Mouse (Mus musculus): ENCODE data around the gene Rab6b. TPM values are rescaled to one million over a fixed set of nuclear protein-coding genes. Genes with fewer than 3 reads are reported as not detected.

The Rab6b gene
- polyA plus RNA-seq, 1 experiment from 2014 or later = 2.1 TPM

DNA sequence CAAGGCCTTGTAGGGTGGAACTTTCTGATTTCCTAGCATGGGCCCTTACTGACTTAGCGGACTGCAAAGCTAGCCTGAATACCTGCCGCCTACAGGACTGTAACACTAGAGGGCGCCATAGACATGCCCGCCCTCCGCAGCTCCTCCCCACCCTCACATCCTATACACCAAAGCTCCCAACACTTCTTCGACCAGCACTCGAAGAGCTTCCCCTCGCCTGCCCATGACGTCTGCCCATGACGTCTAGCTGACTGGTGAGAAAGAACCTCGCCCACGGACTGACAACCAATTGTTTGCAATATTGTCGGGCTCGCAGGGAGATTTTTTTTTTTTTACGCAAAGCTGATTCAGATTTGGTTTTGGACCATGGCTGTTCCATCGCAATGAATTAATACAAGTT is 96.3 kb downstream of the Rab6b start:
- peak overlapping the region; percentile 28; the same call in 1 of the 2 replicates for H3K4me3 ChIP-seq
- no peaks in the 10 kb centered on the region for H3K9me3 ChIP-seq (replicated peaks)
- 11% methylated on average over 16 of the region's 16 CpGs for WGBS
- no peaks in the 10 kb centered on the region for H3K27me3 ChIP-seq (ENCODE audit: low read depth, poor library complexity, severe bottlenecking)
- DNase-seq (ENCODE audit: low spot score) = peak; percentile 77
- no peak overlapping the region for H3K27ac ChIP-seq
- no peaks in the 10 kb centered on the region for H3K4me1 ChIP-seq
- H3K36me3 ChIP-seq = no peaks in the 10 kb centered on the region

GRCm38 (mm10) chr9:103208802-103209423 is 97.3 kb downstream of the Rab6b start:
- no peak overlapping the region for H3K27ac ChIP-seq
- H3K9me3 ChIP-seq (replicated peaks) = no peaks in the 10 kb centered on the region
- 62% methylated on average over 6 of the region's 6 CpGs for WGBS
- H3K4me3 ChIP-seq = no peak overlapping the region
- no peaks in the 10 kb centered on the region for H3K27me3 ChIP-seq (ENCODE audit: low read depth, poor library complexity, severe bottlenecking)
- DNase-seq (ENCODE audit: low spot score) = no peak
- H3K4me1 ChIP-seq = no peaks in the 10 kb centered on the region
- H3K36me3 ChIP-seq = no peaks in the 10 kb centered on the region

DNA sequence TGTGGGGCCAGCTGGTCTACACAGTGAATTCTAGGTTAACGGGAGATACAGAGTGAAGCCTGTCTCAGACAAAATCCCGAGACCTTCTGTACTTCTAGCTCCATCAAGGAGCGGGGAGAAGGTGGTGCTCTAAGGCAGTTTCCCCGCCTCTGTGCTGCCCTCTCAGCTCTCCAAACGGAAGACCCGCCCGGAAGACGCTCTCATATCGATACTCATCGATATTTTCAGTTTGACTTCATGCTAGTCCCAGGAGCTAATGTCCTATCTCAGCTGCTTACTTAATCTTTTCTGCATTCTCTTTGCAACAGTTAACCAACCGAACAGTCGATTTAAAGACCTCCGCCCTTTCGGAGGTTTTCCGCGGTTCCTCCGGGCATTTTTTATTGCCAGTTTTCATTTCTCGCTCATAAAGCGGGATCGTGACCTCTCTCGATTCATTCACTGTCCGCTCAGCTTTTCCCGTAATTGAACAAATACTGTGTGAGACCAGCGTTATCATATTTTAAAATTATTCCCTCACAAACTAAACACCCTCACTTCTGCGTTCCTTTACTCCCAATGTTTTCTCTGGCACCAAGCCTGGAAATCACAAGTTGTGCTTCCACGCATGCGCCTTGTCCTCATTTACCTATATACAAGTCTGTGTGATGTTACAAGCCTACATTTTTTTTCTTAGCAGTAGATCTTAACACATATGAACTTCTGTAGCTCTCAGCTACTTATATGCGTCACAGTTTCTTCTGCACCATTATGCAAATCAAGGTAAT is 101.2 kb downstream of the Rab6b start:
- 84% methylated on average over 28 of the region's 28 CpGs for WGBS
- no peaks in the 10 kb centered on the region for H3K4me1 ChIP-seq
- no peak for DNase-seq (ENCODE audit: low spot score)
- peak overlapping the region; percentile 16; the same call in 1 of the 2 replicates for H3K4me3 ChIP-seq
- no peaks in the 10 kb centered on the region for H3K36me3 ChIP-seq
- 0 out of 2 replicates have a peak, but pooled peaks cover 5% of the 10 kb centered on the region for H3K27me3 ChIP-seq (ENCODE audit: low read depth, poor library complexity, severe bottlenecking)
- H3K27ac ChIP-seq = no peak overlapping the region
- no peaks in the 10 kb centered on the region for H3K9me3 ChIP-seq (replicated peaks)

GRCm38 (mm10) chr9:103213631-103214030 is 102.0 kb downstream of the Rab6b start:
- no peak overlapping the region for H3K4me3 ChIP-seq
- H3K9me3 ChIP-seq (replicated peaks) = no peaks in the 10 kb centered on the region
- DNase-seq (ENCODE audit: low spot score) = no peak
- no peaks in the 10 kb centered on the region for H3K36me3 ChIP-seq
- 0 out of 2 replicates have a peak, but pooled peaks cover 5% of the 10 kb centered on the region for H3K27me3 ChIP-seq (ENCODE audit: low read depth, poor library complexity, severe bottlenecking)
- no peaks in the 10 kb centered on the region for H3K4me1 ChIP-seq
- H3K27ac ChIP-seq = no peak overlapping the region
- 84% methylated on average over 2 of the region's 2 CpGs for WGBS

GRCm38 (mm10) chr9:103214281-103214680 is 102.7 kb downstream of the Rab6b start:
- DNase-seq (ENCODE audit: low spot score) = no peak

GRCm38 (mm10) chr9:103224721-103225120 is 113.1 kb downstream of the Rab6b start:
- no peak overlapping the region for H3K27ac ChIP-seq
- 92% methylated on average over 7 of the region's 7 CpGs for WGBS

More at GRCm38 (mm10) chr9:103214281-103214680, 102.7 kb downstream of the Rab6b start:
- H3K36me3 ChIP-seq = no peaks in the 10 kb centered on the region
- H3K4me1 ChIP-seq = no peaks in the 10 kb centered on the region
- no peak overlapping the region for H3K4me3 ChIP-seq
- WGBS = 83% methylated on average over 6 of the region's 6 CpGs
- no peaks in the 10 kb centered on the region for H3K9me3 ChIP-seq (replicated peaks)
- H3K27ac ChIP-seq = no peak overlapping the region
- 0 out of 2 replicates have a peak, but pooled peaks cover 5% of the 10 kb centered on the region for H3K27me3 ChIP-seq (ENCODE audit: low read depth, poor library complexity, severe bottlenecking)

GRCm38 (mm10) chr9:103225464-103225863 is 113.9 kb downstream of the Rab6b start:
- no peak overlapping the region for H3K27ac ChIP-seq
- WGBS = 66% methylated on average over 3 of the region's 3 CpGs
- peaks cover 6% of the 10 kb centered on the region for H3K4me1 ChIP-seq
- no peaks in the 10 kb centered on the region for H3K36me3 ChIP-seq
- no peaks in the 10 kb centered on the region for H3K9me3 ChIP-seq (replicated peaks)
- H3K4me3 ChIP-seq = no peak overlapping the region
- DNase-seq (ENCODE audit: low spot score) = no peak
- H3K27me3 ChIP-seq (ENCODE audit: low read depth, poor library complexity, severe bottlenecking) = no peaks in the 10 kb centered on the region

More at GRCm38 (mm10) chr9:103224721-103225120, 113.1 kb downstream of the Rab6b start:
- H3K9me3 ChIP-seq (replicated peaks) = no peaks in the 10 kb centered on the region
- H3K27me3 ChIP-seq (ENCODE audit: low read depth, poor library complexity, severe bottlenecking) = no peaks in the 10 kb centered on the region
- no peak for DNase-seq (ENCODE audit: low spot score)
- H3K36me3 ChIP-seq = no peaks in the 10 kb centered on the region
- H3K4me1 ChIP-seq = no peaks in the 10 kb centered on the region
- H3K4me3 ChIP-seq = no peak overlapping the region

GRCm38 (mm10) chr9:103226806-103227205 is 115.2 kb downstream of the Rab6b start:
- WGBS = 94% methylated on average over 15 of the region's 15 CpGs
- H3K4me3 ChIP-seq = no peak overlapping the region
- H3K4me1 ChIP-seq = peaks cover 9% of the 10 kb centered on the region
- DNase-seq (ENCODE audit: low spot score) = no peak
- no peak overlapping the region for H3K27ac ChIP-seq
- H3K27me3 ChIP-seq (ENCODE audit: low read depth, poor library complexity, severe bottlenecking) = no peaks in the 10 kb centered on the region
- H3K36me3 ChIP-seq = no peaks in the 10 kb centered on the region
- H3K9me3 ChIP-seq (replicated peaks) = no peaks in the 10 kb centered on the region

DNA sequence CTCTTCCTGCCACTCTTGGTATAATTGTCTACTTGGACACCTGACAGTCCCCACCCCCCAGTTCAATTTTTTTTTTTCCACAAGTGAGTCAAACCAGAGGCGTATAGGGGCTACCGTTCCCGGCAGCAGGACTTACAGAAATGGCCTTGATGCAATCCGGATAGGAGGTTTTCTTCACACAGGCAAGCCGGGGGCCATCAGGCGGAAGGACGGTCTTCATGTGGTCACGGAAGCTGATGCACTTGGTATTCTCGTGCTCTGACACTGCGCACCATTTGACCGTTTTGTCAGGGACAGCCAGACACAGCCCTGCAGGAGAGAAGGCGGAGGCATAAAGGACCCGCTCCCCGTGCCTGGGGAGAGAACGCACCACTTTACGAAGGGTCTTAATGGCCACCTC is 116.2 kb downstream of the Rab6b start:
- H3K4me3 ChIP-seq = no peak overlapping the region
- no peaks in the 10 kb centered on the region for H3K27me3 ChIP-seq (ENCODE audit: low read depth, poor library complexity, severe bottlenecking)
- no peak overlapping the region for H3K27ac ChIP-seq
- no peaks in the 10 kb centered on the region for H3K9me3 ChIP-seq (replicated peaks)
- 91% methylated on average over 16 of the region's 16 CpGs for WGBS
- H3K36me3 ChIP-seq = no peaks in the 10 kb centered on the region
- DNase-seq (ENCODE audit: low spot score) = no peak
- H3K4me1 ChIP-seq = peaks cover 12% of the 10 kb centered on the region

DNA sequence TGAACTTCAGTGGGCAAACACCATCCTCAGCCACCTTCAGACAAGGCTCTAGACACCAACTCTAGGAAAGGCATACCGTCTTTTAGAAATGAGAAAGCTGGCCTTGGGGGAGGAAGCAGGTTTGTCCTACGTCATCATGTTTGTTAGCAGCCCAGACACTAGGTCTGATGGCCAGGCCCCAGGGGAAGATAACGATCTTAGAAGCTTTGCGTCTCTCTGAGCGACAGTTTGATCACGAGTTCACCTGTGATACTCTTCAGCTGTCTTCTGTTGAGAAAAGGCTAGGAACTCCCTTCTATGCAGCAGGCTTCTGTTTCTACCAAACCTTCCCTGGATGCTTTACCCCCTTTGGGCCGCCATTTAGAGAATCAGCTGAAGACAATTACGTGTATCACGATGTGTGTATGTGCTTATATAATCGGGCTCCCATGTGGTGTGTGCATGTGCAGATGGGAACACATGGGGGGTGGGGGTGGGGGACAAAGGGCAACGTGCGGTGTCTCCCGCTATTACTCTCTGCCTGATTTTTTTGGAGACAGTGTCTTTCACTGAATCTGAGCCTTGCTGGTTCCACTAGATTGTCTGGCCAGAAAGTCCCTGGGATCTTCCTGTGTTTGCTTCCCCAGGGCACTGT is 116.9 kb downstream of the Rab6b start:
- 86% methylated on average over 13 of the region's 13 CpGs for WGBS
- DNase-seq (ENCODE audit: low spot score) = no peak

GRCm38 (mm10) chr9:103229037-103229867 is 117.7 kb downstream of the Rab6b start:
- no peak for DNase-seq (ENCODE audit: low spot score)
- Histone ChIP-seq H3K4me1 (peaks cover 18% of the 10 kb centered on the region), H3K36me3 (no peaks in the 10 kb centered on the region), H3K27me3 (ENCODE audit: low read depth, poor library complexity, severe bottlenecking) (no peaks in the 10 kb centered on the region), H3K9me3 (replicated peaks) (no peaks in the 10 kb centered on the region), H3K4me3 (no peak overlapping the region), H3K27ac (no peak overlapping the region)
- WGBS = 84% methylated on average over 15 of the region's 15 CpGs

More for the DNA sequence above, 116.9 kb downstream of the Rab6b start:
- H3K4me1 ChIP-seq = peaks cover 18% of the 10 kb centered on the region
- H3K27me3 ChIP-seq (ENCODE audit: low read depth, poor library complexity, severe bottlenecking) = no peaks in the 10 kb centered on the region
- H3K36me3 ChIP-seq = no peaks in the 10 kb centered on the region
- H3K4me3 ChIP-seq = no peak overlapping the region
- no peaks in the 10 kb centered on the region for H3K9me3 ChIP-seq (replicated peaks)
- no peak overlapping the region for H3K27ac ChIP-seq

DNA sequence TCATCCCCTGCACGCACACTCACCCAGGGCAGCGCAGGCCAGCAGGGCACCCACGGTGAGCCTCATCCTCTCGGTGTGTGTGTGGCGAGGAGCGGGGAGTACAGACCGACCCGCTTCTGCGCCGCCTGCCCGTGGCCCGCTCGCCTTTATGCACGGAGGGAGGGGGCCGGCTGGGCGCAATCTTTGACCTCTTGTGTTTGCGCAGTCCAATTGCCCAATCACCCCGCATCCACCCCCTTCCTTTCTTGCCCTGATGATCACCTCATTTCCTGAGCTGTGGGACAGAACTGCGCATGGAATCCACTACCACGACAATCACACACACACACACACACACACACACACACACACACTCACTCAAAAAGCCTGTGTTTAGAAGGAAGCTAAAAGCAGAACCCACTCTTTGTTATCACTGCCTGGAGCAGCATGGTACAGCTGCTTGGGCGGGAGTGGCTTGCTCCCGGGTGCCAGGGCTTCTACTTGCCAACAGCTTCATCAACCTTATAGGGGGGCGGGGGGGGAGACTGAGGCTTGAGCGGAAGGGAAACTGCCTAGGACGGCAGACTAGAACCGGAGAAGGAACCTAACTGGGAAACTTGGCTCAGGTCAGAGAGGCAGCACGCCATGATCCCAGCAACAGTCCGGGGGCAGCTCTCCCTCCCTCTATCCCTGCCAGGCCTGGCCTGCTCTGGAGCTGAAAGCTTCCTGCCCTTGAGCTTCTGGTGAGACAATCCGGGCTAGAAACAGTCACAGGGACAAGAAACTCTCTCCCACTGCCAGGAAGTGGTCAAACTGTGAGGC is 118.8 kb downstream of the Rab6b start, which contains the start of the genes Gm20425 and Trf:
TSS of gene Gm20425 (minus strand) at position 157 of the 801 bp plus-strand sequence.
TSS of gene Trf (minus strand) at position 294 of the 801 bp plus-strand sequence.
- peaks cover 22% of the 10 kb centered on the region for H3K4me1 ChIP-seq
- H3K27ac ChIP-seq = peak within 1 kb of the TSS; percentile 76
- H3K9me3 ChIP-seq (replicated peaks) = no peaks in the 10 kb centered on the region
- H3K36me3 ChIP-seq = no peaks in the 10 kb centered on the region
- no peak for DNase-seq (ENCODE audit: low spot score)
- 0 out of 2 replicates have a peak within 1 kb of the TSS, but pooled peaks have one; percentile 6 for H3K4me3 ChIP-seq
- 56% methylated on average over 29 of the region's 29 CpGs for WGBS
- no peaks in the 10 kb centered on the region for H3K27me3 ChIP-seq (ENCODE audit: low read depth, poor library complexity, severe bottlenecking)

All from limb, embryonic 10.5 days (tissue).